Mouse (Mus musculus): ENCODE measurements around the gene Scgb1a1. TPM values are rescaled to one million over a fixed set of nuclear protein-coding genes. Genes with fewer than 3 reads are reported as not detected.
A peak's percentile ranks its signal among the peaks of the same experiment; 100 is the strongest.

Scgb1a1 gene
- polyA plus RNA-seq, 1 experiment from 2014 or later, result not detected

DNA sequence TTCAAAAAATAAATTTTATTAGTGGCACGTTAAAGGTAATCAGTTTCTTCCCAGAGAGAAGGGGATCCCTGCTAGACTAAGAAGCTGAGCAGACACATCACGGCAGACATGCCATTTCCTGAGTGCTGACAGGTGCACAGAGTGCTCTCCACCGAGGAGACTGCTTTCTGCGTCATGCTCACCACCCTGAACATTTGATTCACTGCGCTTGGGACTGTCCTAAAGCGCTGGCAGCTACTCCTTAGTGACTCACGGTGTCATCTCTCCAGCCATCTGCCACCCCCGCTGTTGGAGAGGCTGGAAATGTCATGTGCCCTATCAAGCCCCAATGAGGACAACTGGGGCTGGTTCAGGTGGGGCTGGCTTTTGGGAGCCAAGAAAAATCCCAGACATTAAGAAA is 24.3 kb upstream of the Scgb1a1 start:
- WGBS, result 81% methylated on average over 8 of the region's 8 CpGs

DNA sequence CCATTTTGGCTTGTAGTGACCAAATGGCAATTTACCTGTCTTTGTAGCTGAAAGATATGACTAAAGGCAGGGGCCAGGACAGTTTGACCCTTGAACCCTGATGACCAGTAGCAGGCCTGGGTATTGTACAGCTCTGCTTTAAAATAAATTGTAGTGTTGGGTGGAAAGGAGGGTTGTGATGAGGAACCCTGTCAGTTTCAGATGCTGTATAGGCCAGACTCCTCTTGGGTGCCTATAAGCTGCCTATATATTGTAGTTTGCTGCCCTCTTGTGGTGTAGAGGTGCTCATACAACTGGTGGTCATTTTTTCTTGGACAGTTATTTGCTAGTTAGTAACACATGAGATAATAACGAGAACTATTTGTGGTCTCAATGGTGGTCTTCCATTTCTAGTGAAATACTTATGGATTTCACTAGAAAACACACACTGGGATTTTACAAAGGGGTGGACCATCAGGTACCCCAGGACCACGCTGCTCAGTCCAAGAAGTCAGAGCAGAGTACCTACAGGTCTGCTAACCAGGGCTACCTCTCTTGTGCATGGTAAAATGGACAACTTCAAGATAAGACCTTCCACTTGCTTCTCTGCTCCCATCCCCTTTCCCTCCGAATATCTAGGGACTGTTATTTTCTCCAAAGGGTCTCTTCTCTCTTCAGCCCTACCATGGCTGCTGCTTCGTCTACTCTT is 22.6 kb upstream of the Scgb1a1 start:
- peak; percentile 85 for ATAC-seq (ENCODE audit: low FRiP score, low read depth)
- Histone ChIP-seq H3K9me3 (no peaks in the 10 kb centered on the region), H3K4me3 (no peak overlapping the region), H3K36me3 (peaks cover 29% of the 10 kb centered on the region), H3K4me1 (replicated peaks) (no peaks in the 10 kb centered on the region), H3K9ac (no peak overlapping the region), H3K27ac (replicated peaks) (no peak overlapping the region), H3K27me3 (no peaks in the 10 kb centered on the region), H3K4me2 (no peak overlapping the region)
- 56% methylated on average over 4 of the region's 4 CpGs for WGBS

More for the DNA sequence above, 24.3 kb upstream of the Scgb1a1 start:
- Histone ChIP-seq H3K27me3 (no peaks in the 10 kb centered on the region), H3K4me3 (no peak overlapping the region), H3K4me2 (no peak overlapping the region), H3K4me1 (replicated peaks) (no peaks in the 10 kb centered on the region), H3K9ac (no peak overlapping the region), H3K9me3 (no peaks in the 10 kb centered on the region), H3K27ac (replicated peaks) (no peak overlapping the region), H3K36me3 (peaks cover 31% of the 10 kb centered on the region)
- ATAC-seq (ENCODE audit: low FRiP score, low read depth), result no peak

DNA sequence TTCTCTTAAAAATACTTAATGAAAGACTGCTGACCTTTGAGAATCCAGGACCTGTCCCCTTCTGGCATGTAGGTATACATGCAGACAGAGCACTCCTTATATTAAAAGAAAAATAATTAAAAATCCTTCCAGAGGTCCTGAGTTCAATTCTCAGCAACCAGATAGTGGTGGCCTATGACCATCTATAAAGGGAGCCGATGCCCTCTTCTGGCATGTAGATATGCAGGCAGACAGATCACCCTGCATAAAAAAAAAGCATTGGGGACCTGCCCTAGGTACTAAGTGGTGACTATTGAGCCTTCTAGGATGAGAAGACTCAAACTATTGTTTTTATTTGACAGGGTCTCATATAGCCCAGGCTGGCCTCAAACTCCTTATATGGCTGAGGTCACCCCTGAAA is 20.8 kb upstream of the Scgb1a1 start:
- H3K9ac ChIP-seq, result no peak overlapping the region
- H3K4me3 ChIP-seq, result no peak overlapping the region
- peaks cover 12% of the 10 kb centered on the region; the same call in 1 of the 2 replicates for H3K36me3 ChIP-seq
- H3K4me2 ChIP-seq, result no peak overlapping the region
- whole genome bisulfite sequencing, result 86% methylated on average over 1 of the region's 1 CpGs
- no peaks in the 10 kb centered on the region for H3K9me3 ChIP-seq
- H3K27ac ChIP-seq (replicated peaks), result no peak overlapping the region
- no peaks in the 10 kb centered on the region for H3K4me1 ChIP-seq (replicated peaks)
- H3K27me3 ChIP-seq, result no peaks in the 10 kb centered on the region
- no peak for ATAC-seq (ENCODE audit: low FRiP score, low read depth)

DNA sequence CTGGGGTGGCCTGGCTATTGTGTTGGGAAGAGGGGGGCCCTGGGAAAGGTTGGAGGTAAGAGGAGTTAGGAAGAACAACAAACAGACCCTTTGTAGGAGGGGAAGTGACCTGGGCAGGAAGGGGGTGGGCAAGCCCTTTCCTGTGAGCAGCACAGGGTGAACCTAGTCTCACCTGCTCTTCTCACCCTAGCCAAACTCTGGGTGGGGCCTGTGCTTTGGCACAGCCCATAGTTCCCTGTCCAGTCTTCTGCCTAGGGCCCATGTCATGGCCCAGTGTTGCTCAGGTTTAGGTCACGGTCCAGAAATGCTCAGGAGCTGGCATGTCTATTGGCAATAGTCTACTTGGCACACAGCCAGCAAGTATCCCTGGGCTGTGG is 19.6 kb upstream of the Scgb1a1 start:
- Histone ChIP-seq H3K9ac (no peak overlapping the region), H3K4me1 (replicated peaks) (no peaks in the 10 kb centered on the region), H3K9me3 (no peaks in the 10 kb centered on the region), H3K27ac (replicated peaks) (no peak overlapping the region), H3K36me3 (0 out of 2 replicates have a peak, but pooled peaks cover 2% of the 10 kb centered on the region), H3K4me2 (no peak overlapping the region), H3K27me3 (no peaks in the 10 kb centered on the region), H3K4me3 (no peak overlapping the region)
- ATAC-seq (ENCODE audit: low FRiP score, low read depth), result peak; percentile 37; the same call in 1 of the 2 replicates
- 64% methylated on average over 1 of the region's 1 CpGs for WGBS

DNA sequence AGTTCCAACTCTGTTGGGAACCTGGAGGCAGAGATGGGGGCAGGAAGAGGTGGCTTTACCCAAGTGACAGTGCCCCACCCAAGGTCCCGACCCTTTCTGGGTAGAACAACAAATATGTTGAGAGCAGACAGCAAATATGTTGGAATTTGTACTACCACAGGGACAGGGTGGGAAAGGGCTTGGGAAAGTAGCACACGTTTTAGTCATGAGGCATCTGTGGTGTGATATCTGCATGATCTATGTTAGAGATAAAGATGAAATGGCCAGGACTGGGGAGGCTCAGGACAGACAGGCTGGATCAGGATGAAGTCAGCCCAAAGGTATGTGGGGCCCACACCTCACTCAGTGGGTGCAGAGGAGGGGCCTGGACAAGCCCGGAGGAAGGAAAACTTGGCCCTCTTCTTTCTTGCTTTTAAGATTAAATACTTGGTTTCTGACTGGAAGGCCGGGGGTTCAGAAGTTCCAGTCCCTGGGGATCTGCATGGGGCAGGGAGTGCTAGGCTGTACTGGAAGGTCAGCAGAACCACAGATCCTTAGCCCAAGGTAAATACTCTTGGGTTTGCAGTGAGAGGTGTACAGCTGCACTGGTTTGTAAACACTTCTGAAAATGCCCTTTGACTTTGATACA is 19.1 kb upstream of the Scgb1a1 start:
- H3K36me3 ChIP-seq, result no peaks in the 10 kb centered on the region
- H3K27me3 ChIP-seq, result no peaks in the 10 kb centered on the region
- no peak for ATAC-seq (ENCODE audit: low FRiP score, low read depth)
- no peak overlapping the region for H3K9ac ChIP-seq
- 64% methylated on average over 4 of the region's 4 CpGs for WGBS
- H3K9me3 ChIP-seq, result no peaks in the 10 kb centered on the region
- no peak overlapping the region for H3K27ac ChIP-seq (replicated peaks)
- H3K4me3 ChIP-seq, result no peak overlapping the region
- H3K4me1 ChIP-seq (replicated peaks), result no peaks in the 10 kb centered on the region
- H3K4me2 ChIP-seq, result no peak overlapping the region

- WGBS, result 72% methylated on average over 5 of the region's 5 CpGs
- H3K9ac ChIP-seq, result no peak overlapping the region
- no peak overlapping the region for H3K4me2 ChIP-seq
- no peak overlapping the region for H3K4me3 ChIP-seq
- no peaks in the 10 kb centered on the region for H3K9me3 ChIP-seq
- no peaks in the 10 kb centered on the region for H3K27me3 ChIP-seq
- no peak for ATAC-seq (ENCODE audit: low FRiP score, low read depth)
- H3K4me1 ChIP-seq (replicated peaks), result no peaks in the 10 kb centered on the region
- H3K36me3 ChIP-seq, result no peaks in the 10 kb centered on the region
- no peak overlapping the region for H3K27ac ChIP-seq (replicated peaks)
Observed at GRCm38 (mm10) chr19:9106096-9106495, 18.3 kb upstream of the Scgb1a1 start.

DNA sequence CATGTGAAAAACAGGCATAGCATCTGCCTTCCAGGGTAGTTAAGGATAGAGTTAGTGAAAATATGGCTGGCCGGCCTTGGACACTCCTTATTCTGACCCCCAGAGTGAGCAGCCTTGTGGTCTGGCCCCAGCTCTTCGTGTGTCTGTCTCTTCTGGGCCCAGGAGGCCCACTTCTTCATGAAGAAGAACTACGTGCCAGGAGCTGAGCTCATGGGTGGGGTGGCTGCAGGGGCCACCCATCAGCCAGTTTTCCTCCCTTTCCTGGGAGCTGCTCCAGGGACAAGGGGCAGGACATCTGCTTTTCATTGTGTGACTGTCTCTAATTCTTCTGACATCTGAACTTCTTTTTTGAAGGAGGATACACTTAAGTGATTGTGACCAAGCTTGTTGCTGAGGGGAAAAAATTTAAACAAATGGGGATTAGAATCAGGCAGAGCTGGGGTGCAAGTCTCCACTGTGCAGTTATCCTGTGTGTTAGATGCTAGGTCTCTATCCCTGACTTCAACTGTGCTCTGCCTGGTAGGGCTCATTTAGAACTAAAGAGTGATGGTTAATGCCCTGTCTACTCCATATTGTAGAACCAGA is 17.4 kb upstream of the Scgb1a1 start:
- Histone ChIP-seq H3K9ac (no peak overlapping the region), H3K36me3 (no peaks in the 10 kb centered on the region), H3K4me1 (replicated peaks) (no peaks in the 10 kb centered on the region), H3K4me3 (no peak overlapping the region), H3K27ac (replicated peaks) (no peak overlapping the region), H3K27me3 (no peaks in the 10 kb centered on the region), H3K4me2 (no peak overlapping the region), H3K9me3 (no peaks in the 10 kb centered on the region)
- WGBS, result 71% methylated on average over 3 of the region's 3 CpGs
- ATAC-seq (ENCODE audit: low FRiP score, low read depth), result no peak

- no peak overlapping the region for H3K9ac ChIP-seq
- 88% methylated on average over 4 of the region's 4 CpGs for WGBS
- H3K4me3 ChIP-seq, result no peak overlapping the region
- H3K4me1 ChIP-seq (replicated peaks), result no peaks in the 10 kb centered on the region
- no peak for ATAC-seq (ENCODE audit: low FRiP score, low read depth)
- H3K4me2 ChIP-seq, result no peak overlapping the region
- H3K27me3 ChIP-seq, result no peaks in the 10 kb centered on the region
- H3K9me3 ChIP-seq, result no peaks in the 10 kb centered on the region
- H3K36me3 ChIP-seq, result no peaks in the 10 kb centered on the region
- no peak overlapping the region for H3K27ac ChIP-seq (replicated peaks)
Observed at GRCm38 (mm10) chr19:9103986-9104385, 16.2 kb upstream of the Scgb1a1 start.

DNA sequence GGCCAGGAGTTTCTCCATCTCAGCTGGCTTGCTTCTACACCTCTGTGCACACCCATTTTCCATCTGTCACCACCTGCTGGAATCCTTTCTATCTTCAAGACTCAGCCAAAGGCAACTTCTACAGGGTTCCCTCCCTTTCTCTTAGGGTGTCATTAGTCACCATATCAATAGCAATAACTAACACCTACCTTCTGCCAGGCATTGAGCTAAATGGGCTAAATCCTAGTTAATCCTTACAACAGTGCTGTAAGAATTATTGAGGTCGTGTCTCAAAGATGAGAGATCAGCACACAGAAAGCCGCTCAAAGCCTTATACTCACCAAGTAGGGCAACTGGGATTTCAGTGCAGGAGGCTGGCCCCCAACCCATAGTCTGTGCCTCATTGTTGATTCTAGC is 13.3 kb upstream of the Scgb1a1 start:
- Histone ChIP-seq H3K4me2 (no peak overlapping the region), H3K9ac (no peak overlapping the region), H3K9me3 (no peaks in the 10 kb centered on the region), H3K27me3 (no peaks in the 10 kb centered on the region), H3K27ac (replicated peaks) (no peak overlapping the region), H3K4me3 (no peak overlapping the region), H3K4me1 (replicated peaks) (no peaks in the 10 kb centered on the region), H3K36me3 (no peaks in the 10 kb centered on the region)
- ATAC-seq (ENCODE audit: low FRiP score, low read depth), result no peak
- WGBS, result 79% methylated on average over 2 of the region's 2 CpGs

DNA sequence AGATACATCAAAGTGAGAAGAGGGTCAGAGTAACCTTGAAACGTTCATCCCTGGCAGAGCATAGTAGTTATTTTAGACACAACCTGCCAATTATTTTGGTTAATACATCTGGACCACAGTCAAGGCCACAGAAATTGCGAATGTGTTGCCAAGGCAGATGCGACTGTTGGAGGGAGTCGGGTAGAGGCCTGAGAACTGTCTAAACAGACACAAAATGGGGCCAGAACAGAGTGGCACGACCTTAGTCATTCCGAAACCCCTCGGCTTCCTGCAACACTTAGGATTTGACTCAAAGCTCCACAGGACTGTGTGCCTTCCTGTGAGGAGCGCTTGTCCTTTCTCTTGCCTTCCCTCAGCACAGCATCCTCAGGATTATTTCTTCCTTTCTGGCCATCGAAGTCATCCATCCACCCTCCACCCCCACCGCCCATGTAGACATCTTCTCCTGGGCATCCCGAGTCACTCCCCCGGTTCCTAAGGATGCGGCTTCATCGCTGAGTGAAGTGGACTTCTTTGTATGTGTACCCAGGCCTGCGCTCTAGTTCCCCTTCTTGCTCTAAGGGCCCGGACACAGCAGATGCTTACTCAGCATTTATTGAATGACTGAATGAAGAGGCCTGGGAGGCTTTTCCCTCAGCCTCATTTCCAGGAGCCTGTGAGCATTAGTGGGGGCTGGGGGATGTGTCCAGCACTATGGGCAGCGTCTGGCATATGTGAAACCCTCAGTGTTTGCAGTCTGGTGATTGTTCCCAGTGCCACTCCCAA is 12.7 kb upstream of the Scgb1a1 start:
- Histone ChIP-seq H3K27me3 (no peaks in the 10 kb centered on the region), H3K9ac (no peak overlapping the region), H3K27ac (replicated peaks) (no peak overlapping the region), H3K36me3 (no peaks in the 10 kb centered on the region), H3K4me1 (replicated peaks) (no peaks in the 10 kb centered on the region), H3K4me3 (no peak overlapping the region), H3K4me2 (no peak overlapping the region), H3K9me3 (no peaks in the 10 kb centered on the region)
- 84% methylated on average over 17 of the region's 17 CpGs for WGBS
- ATAC-seq (ENCODE audit: low FRiP score, low read depth), result no peak

DNA sequence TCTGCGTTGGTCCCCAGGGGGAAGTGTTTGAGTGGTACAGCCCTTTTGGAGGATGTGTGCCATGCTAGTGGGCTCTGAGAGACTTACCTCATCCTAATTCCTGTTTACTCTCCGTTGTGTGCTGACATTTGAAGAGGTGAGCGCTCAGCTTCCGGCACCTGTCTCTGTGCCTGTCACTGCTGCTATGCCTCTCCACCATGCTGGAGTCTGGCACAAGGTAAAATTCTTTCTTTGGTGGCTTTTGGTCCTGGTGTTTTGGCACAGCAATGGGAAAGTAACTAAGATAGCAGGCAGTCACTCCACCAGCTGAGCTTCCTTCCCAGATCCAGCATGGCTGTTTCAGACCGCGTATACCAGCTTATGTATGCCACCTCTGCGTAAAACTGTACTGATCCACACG is 12.0 kb upstream of the Scgb1a1 start:
- Histone ChIP-seq H3K4me1 (replicated peaks) (no peaks in the 10 kb centered on the region), H3K9me3 (no peaks in the 10 kb centered on the region), H3K27ac (replicated peaks) (no peak overlapping the region), H3K4me3 (no peak overlapping the region), H3K9ac (no peak overlapping the region), H3K36me3 (no peaks in the 10 kb centered on the region), H3K27me3 (no peaks in the 10 kb centered on the region), H3K4me2 (no peak overlapping the region)
- ATAC-seq (ENCODE audit: low FRiP score, low read depth), result no peak
- 94% methylated on average over 8 of the region's 8 CpGs for WGBS

GRCm38 (mm10) chr19:9097441-9097840 is 9.7 kb upstream of the Scgb1a1 start:
- H3K27me3 ChIP-seq, result no peaks in the 10 kb centered on the region
- H3K9me3 ChIP-seq, result no peaks in the 10 kb centered on the region
- H3K4me1 ChIP-seq (replicated peaks), result no peaks in the 10 kb centered on the region
- no peak overlapping the region for H3K4me3 ChIP-seq
- no peak overlapping the region for H3K4me2 ChIP-seq
- H3K9ac ChIP-seq, result no peak overlapping the region
- no peak for ATAC-seq (ENCODE audit: low FRiP score, low read depth)
- 77% methylated on average over 13 of the region's 13 CpGs for WGBS
- no peaks in the 10 kb centered on the region for H3K36me3 ChIP-seq
- no peak overlapping the region for H3K27ac ChIP-seq (replicated peaks)

All from hindbrain, embryonic 15.5 days (tissue).